Mouse (Mus musculus) ES-E14 (cell line): ENCODE measurements around the gene Tuba8. TPM values are rescaled to one million over a fixed set of nuclear protein-coding genes. Genes with fewer than 3 reads are reported as not detected.

Source experiments
- DNase-seq: peaks from one replicate; pipeline ENCODE4 v3.0.0-alpha.2; 2013; ENCODE audit warnings: low read depth, low spot score
- H3K27ac ChIP-seq: 2 replicates; pipeline ENCODE4 v1.5.1; 2012; ENCODE audit warnings: low read depth, mild to moderate bottlenecking, low read length, moderate library complexity, mixed read lengths; ENCODE audit not compliant: poor library complexity, insufficient read depth, severe bottlenecking
- H3K36me3 ChIP-seq: 2 replicates; pipeline ENCODE4 v1.6.1; 2012; ENCODE audit warnings: mild to moderate bottlenecking, low read length, moderate library complexity, mixed read lengths; ENCODE audit not compliant: control insufficient read depth, poor library complexity, insufficient read depth, severe bottlenecking
- H3K4me1 ChIP-seq, 2 experiments: fragments of 150-350 bp in 1 of 2; sonication (generic) in 1 of 2; 2 replicates each; pipeline ENCODE4 v1.6.1; 2012; ENCODE audit warnings: low read length in 2 of 2, mild to moderate bottlenecking in 1 of 2, mixed read lengths in 1 of 2; ENCODE audit not compliant: control insufficient read depth in 2 of 2, insufficient read depth in 2 of 2, poor library complexity in 1 of 2
- H3K4me3 ChIP-seq, 2 experiments: fragments of 150-350 bp in 1 of 2; sonication (generic) in 1 of 2; 2 replicates each; pipeline ENCODE4 v1.5.1; 2012; ENCODE audit warnings: low read length in 2 of 2, low read depth in 1 of 2, mild to moderate bottlenecking in 1 of 2, mixed read lengths in 1 of 2; ENCODE audit not compliant: insufficient read depth in 1 of 2, poor library complexity in 1 of 2, severe bottlenecking in 1 of 2
- H3K9ac ChIP-seq: 2 replicates; pipeline ENCODE4 v1.6.1; 2012; ENCODE audit warnings: low read depth, mild to moderate bottlenecking, low read length, mixed read lengths; ENCODE audit not compliant: poor library complexity, insufficient read depth, severe bottlenecking
- H3K9me3 ChIP-seq: fragments of 150-350 bp; sonication (generic); 2 replicates; pipeline ENCODE4 v1.6.1; 2012; ENCODE audit warnings: low read depth, mild to moderate bottlenecking, low read length; ENCODE audit not compliant: control insufficient read depth, insufficient read depth
- CHD2 ChIP-seq: IDR thresholded peaks from 2 replicates; pipeline ENCODE4 v1.6.1; 2014; ENCODE audit warnings: mild to moderate bottlenecking, low read depth, low read length, inconsistent platforms
- HCFC1 ChIP-seq: IDR thresholded peaks from 2 replicates; pipeline ENCODE4 v1.6.1; 2012; ENCODE audit warnings: low read length, inconsistent platforms, borderline replicate concordance; ENCODE audit not compliant: insufficient read depth
- MAFK ChIP-seq: IDR thresholded peaks from 2 replicates; pipeline ENCODE4 v1.6.1; 2014; ENCODE audit warnings: mild to moderate bottlenecking, low read depth, low read length, inconsistent platforms; ENCODE audit not compliant: insufficient read depth
- ZC3H11A ChIP-seq: IDR thresholded peaks from 2 replicates; pipeline ENCODE4 v1.6.1; 2012; ENCODE audit warnings: low read depth, mild to moderate bottlenecking, inconsistent platforms, low read length, borderline replicate concordance
- ZNF384 ChIP-seq: IDR thresholded peaks from 2 replicates; pipeline ENCODE4 v1.6.1; 2012; ENCODE audit warnings: low read depth, low read length, inconsistent platforms
- in situ Hi-C, 2 experiments: fragments of 600-800 bp; cut with MboI; formaldehyde crosslinking; loops; one replicate each; pipeline ENCODE4 v1.15.1; 2025; ENCODE audit warnings: low sequenced_read_pairs in 2 of 2, inconsistent platforms in 1 of 2; ENCODE audit not compliant: unreplicated experiment in 2 of 2
- total RNA-seq: library from RNA; depleted of rRNA; stranded (reverse); fragments of 300-350 nt; gene quantifications from 2 replicates; pipeline ENCODE4 v1.2.3, GENCODE M21; 2012

Gene Tuba8
- total RNA-seq, 1 experiment = 0.62 TPM

GRCm38 (mm10) chr6:121214221-121214620 is 3.7 kb downstream of the Tuba8 start:
- Histone ChIP-seq H3K4me3 (no peak overlapping the region), H3K9me3 (no peaks in the 10 kb centered on the region), H3K27ac (no peak overlapping the region), H3K9ac (no peak overlapping the region), H3K4me1 (peaks cover 0 to 5% of the 10 kb centered on the region in 2 experiments; a peak in 1 of 4 replicates), H3K36me3 (no peaks in the 10 kb centered on the region)
- TF ChIP-seq ZNF384 = no peak
- TF ChIP-seq MAFK = no peak
- no peak for TF ChIP-seq ZC3H11A
- no peak for TF ChIP-seq HCFC1
- TF ChIP-seq CHD2 = no peak
- no peak for DNase-seq
- in situ Hi-C loops = no loop called here

GRCm38 (mm10) chr6:121214667-121215330 is 4.3 kb downstream of the Tuba8 start:
- in situ Hi-C loops = no loop called here
- Histone ChIP-seq H3K9ac (no peak overlapping the region), H3K9me3 (no peaks in the 10 kb centered on the region), H3K4me3 (no peak overlapping the region), H3K4me1 (peaks cover 0 to 5% of the 10 kb centered on the region in 2 experiments; a peak in 1 of 4 replicates), H3K36me3 (no peaks in the 10 kb centered on the region), H3K27ac (no peak overlapping the region)
- no peak for TF ChIP-seq ZC3H11A
- no peak for TF ChIP-seq MAFK
- TF ChIP-seq CHD2 = no peak
- no peak for TF ChIP-seq ZNF384
- no peak for TF ChIP-seq HCFC1
- no peak for DNase-seq

- TF ChIP-seq CHD2 (no peak), HCFC1 (no peak), ZNF384 (no peak), ZC3H11A (no peak)
- no peak for DNase-seq
- Histone ChIP-seq H3K9me3 (no peaks in the 10 kb centered on the region), H3K4me3 (no peak overlapping the region), H3K36me3 (no peaks in the 10 kb centered on the region), H3K4me1 (peaks cover 0 to 5% of the 10 kb centered on the region in 2 experiments; a peak in 1 of 4 replicates), H3K27ac (no peak overlapping the region), H3K9ac (no peak overlapping the region)
- in situ Hi-C loops = no loop called here
These were observed 4.8 kb downstream of the Tuba8 start for GRCm38 (mm10) chr6:121215336-121215735.

GRCm38 (mm10) chr6:121215896-121216295 is 5.4 kb downstream of the Tuba8 start:
- TF ChIP-seq MAFK (no peak), ZNF384 (no peak), CHD2 (no peak), HCFC1 (no peak), ZC3H11A (no peak)
- Histone ChIP-seq H3K4me1 (peaks cover 0 to 5% of the 10 kb centered on the region in 2 experiments; a peak in 1 of 4 replicates), H3K9me3 (no peaks in the 10 kb centered on the region), H3K9ac (no peak overlapping the region), H3K36me3 (no peaks in the 10 kb centered on the region), H3K27ac (no peak overlapping the region), H3K4me3 (no peak overlapping the region)
- in situ Hi-C loops = no loop called here
- DNase-seq = no peak
